Mouse (Mus musculus): ENCODE measurements around the gene Mall.

GRCm38 (mm10) chr2:127656086-127656720 lies 73.5 kb downstream of the Mall start, which contains the start of gene Mal:
- TF ChIP-seq CTCF (IDR thresholded peaks at IDR 0.05; ENCODE audit: low read depth, low read length) = no peak
- TF ChIP-seq POLR2A (IDR thresholded peaks at IDR 0.05; ENCODE audit: borderline replicate concordance, low read depth, low read length) = no peak

Data from bone marrow macrophage, adult 2 months (primary cell).